Mouse (Mus musculus) erythroblast, embryonic 14.5 days (primary cell): ENCODE measurements around the gene AC161166.1.

Source experiments
- GATA1 ChIP-seq: IDR thresholded peaks from 2 replicates; pipeline ENCODE4 v1.6.1; 2012; ENCODE audit warnings: low read length, inconsistent platforms, mixed read lengths
- TAL1 ChIP-seq: IDR thresholded peaks from 3 replicates; pipeline ENCODE4 v1.6.1; 2012; ENCODE audit warnings: low read length, inconsistent platforms, mixed read lengths

DNA sequence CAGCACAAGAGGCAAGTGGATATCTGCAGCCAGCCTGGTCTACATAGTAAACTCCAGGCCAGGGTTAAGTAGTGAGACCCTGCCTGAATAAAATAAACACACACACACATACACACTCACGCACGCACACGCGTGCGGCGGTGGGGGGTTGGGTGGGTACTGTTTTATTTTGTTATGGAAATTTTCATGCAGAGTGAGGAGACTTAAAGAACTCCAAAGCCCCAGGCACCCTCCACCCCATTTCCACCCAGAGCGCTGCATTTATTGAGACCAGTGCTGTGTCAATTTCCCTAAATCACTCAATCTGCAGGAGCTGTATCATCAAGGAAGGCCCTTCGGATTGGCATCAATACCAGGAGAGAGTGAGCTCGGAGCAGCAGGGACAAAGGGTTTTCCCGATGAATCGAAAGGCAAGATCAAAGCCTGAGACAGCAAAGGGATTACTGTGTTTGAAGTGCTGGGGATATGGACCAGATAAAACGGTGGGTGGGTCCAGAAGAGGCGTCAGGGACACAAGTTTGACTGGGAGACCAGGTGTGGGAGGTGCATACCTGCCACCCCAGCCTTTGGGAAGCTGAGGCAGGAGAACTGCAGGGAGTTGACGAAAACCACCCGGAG lies 6.7 kb downstream of the AC161166.1 start:
- no peak for TF ChIP-seq GATA1
- no peak for TF ChIP-seq TAL1
